Mouse (Mus musculus) urinary bladder, adult 2 months (tissue): ENCODE results near the gene Rela. TPM values are rescaled to one million over a fixed set of nuclear protein-coding genes. Genes with fewer than 3 reads are reported as not detected.

Source experiments
- DNase-seq: peaks from one replicate; pipeline ENCODE4 v3.0.0; 2022; ENCODE audit warnings: low spot score
- polyA plus RNA-seq: library from polyadenylated mRNA; depleted of rRNA; stranded (reverse); fragments of >200 nt; gene quantifications from 2 replicates; pipeline ENCODE4 v1.2.3, GENCODE M21; 2012; rRNA removed

Gene Rela
- 58.3 and 64.0 TPM in 2 replicates for polyA plus RNA-seq

- peak; percentile 94 for DNase-seq
These were observed at the start of gene Rela for GRCm38 (mm10) chr19:5637069-5638047. Gene Rela (plus strand): TSS chr19:5637483.

- DNase-seq: no peak
These were observed 48.1 kb upstream of the Rela start for GRCm38 (mm10) chr19:5589159-5589558.

GRCm38 (mm10) chr19:5591888-5592287 is 45.4 kb upstream of the Rela start:
- no peak for DNase-seq

- DNase-seq: no peak
These were observed 38.1 kb upstream of the Rela start for GRCm38 (mm10) chr19:5599224-5599623.

GRCm38 (mm10) chr19:5601752-5602541 is 35.3 kb upstream of the Rela start, which contains the start of gene Rnaseh2c:
Gene Rnaseh2c (plus strand): TSS chr19:5601873.
- peak; percentile 58 for DNase-seq

- DNase-seq: no peak
These were observed 33.6 kb upstream of the Rela start for GRCm38 (mm10) chr19:5603664-5604063.

- no peak for DNase-seq
These were observed 32.2 kb upstream of the Rela start for GRCm38 (mm10) chr19:5605126-5605525.

- DNase-seq: no peak
These were observed 31.1 kb upstream of the Rela start for GRCm38 (mm10) chr19:5606196-5606595.

- DNase-seq: no peak
These were observed 29.4 kb upstream of the Rela start for GRCm38 (mm10) chr19:5607705-5608410.

- DNase-seq: no peak
These were observed 28.6 kb upstream of the Rela start for GRCm38 (mm10) chr19:5608707-5609106.

GRCm38 (mm10) chr19:5609171-5609546 is 28.1 kb upstream of the Rela start:
- no peak for DNase-seq

GRCm38 (mm10) chr19:5609547-5610404 is 27.5 kb upstream of the Rela start, which contains the start of gene Kat5:
Gene Kat5 (minus strand): TSS chr19:5610237.
- DNase-seq: peak; percentile 96

GRCm38 (mm10) chr19:5611973-5612372 is 25.3 kb upstream of the Rela start:
- no peak for DNase-seq

- DNase-seq: no peak
These were observed 24.4 kb upstream of the Rela start for GRCm38 (mm10) chr19:5612762-5613411.

- DNase-seq: no peak
These were observed 22.3 kb upstream of the Rela start for GRCm38 (mm10) chr19:5614953-5615352.

GRCm38 (mm10) chr19:5620007-5620406 is 17.3 kb upstream of the Rela start:
- DNase-seq: no peak

- DNase-seq: no peak
These were observed 15.4 kb upstream of the Rela start for GRCm38 (mm10) chr19:5621884-5622283.

- no peak for DNase-seq
These were observed 12.0 kb upstream of the Rela start for GRCm38 (mm10) chr19:5625311-5625710.

- no peak for DNase-seq
These were observed 7.4 kb upstream of the Rela start for GRCm38 (mm10) chr19:5629907-5630306.

GRCm38 (mm10) chr19:5632120-5632519 is 5.2 kb upstream of the Rela start:
- DNase-seq: no peak
